8 mouse cellular contexts compared by ENCODE assay signal in genomic region chr8:120497503-120497946, GRCm38 (mm10).
DNase-seq lines count a peak whose midpoint lies in the region; ATAC-seq and TF ChIP-seq lines count a peak whose summit lies in the region.

No protein-coding gene starts in this region.

- H3K4me3 ChIP-seq in lung, embryonic 15.5 days: no peak overlapping the region
- no peak overlapping the region for H3K4me3 ChIP-seq in lung, postnatal 0 days (ENCODE audit: low read depth, low read length)
- no peak overlapping the region for H3K4me3 ChIP-seq in forebrain, embryonic 16.5 days (replicated peaks; ENCODE audit: low read length)
- no peak overlapping the region for H3K4me3 ChIP-seq in midbrain, embryonic 11.5 days (ENCODE audit: low read depth, low read length)

- peak overlapping the region; percentile 11; the same call in 1 of the 2 replicates for H3K4me2 ChIP-seq in lung, embryonic 15.5 days
- H3K4me2 ChIP-seq in lung, postnatal 0 days (replicated peaks; ENCODE audit: low read depth, low read length): no peak overlapping the region
- H3K4me2 ChIP-seq in forebrain, embryonic 16.5 days (ENCODE audit: low read length): peak overlapping the region; percentile 40
- peak overlapping the region; percentile 42 for H3K4me2 ChIP-seq in midbrain, embryonic 11.5 days

- no peak overlapping the region for H3K9ac ChIP-seq in lung, embryonic 15.5 days
- H3K9ac ChIP-seq in lung, postnatal 0 days (replicated peaks; ENCODE audit: low read depth): no peak overlapping the region
- H3K9ac ChIP-seq in forebrain, embryonic 16.5 days (replicated peaks; ENCODE audit: low read depth, low read length): peak overlapping the region; percentile 36
- peak overlapping the region; percentile 17 for H3K9ac ChIP-seq in midbrain, embryonic 11.5 days (ENCODE audit: low read length)

- no peaks in the 10 kb centered on the region for H3K27me3 ChIP-seq in lung, embryonic 15.5 days
- H3K27me3 ChIP-seq in lung, postnatal 0 days (replicated peaks; ENCODE audit: insufficient read depth, low read length): no peaks in the 10 kb centered on the region
- no peaks in the 10 kb centered on the region for H3K27me3 ChIP-seq in forebrain, embryonic 16.5 days (replicated peaks; ENCODE audit: control insufficient read depth, insufficient read depth, low read length)
- peaks cover 31% of the 10 kb centered on the region; the same call in 1 of the 2 replicates for H3K27me3 ChIP-seq in midbrain, embryonic 11.5 days (ENCODE audit: control insufficient read depth, insufficient read depth, low read length)

- peak overlapping the region; percentile 7; the same call in 1 of the 2 replicates for H3K27ac ChIP-seq in lung, embryonic 15.5 days
- no peak overlapping the region for H3K27ac ChIP-seq in lung, postnatal 0 days (ENCODE audit: low read length)
- H3K27ac ChIP-seq in forebrain, embryonic 16.5 days (ENCODE audit: low read length): peak overlapping the region; percentile 30; the same call in 1 of the 2 replicates
- H3K27ac ChIP-seq in midbrain, embryonic 11.5 days (ENCODE audit: low read depth, low read length): peak overlapping the region; percentile 71

- no peak for DNase-seq in lung, postnatal 0 days (ENCODE audit: low spot score)
- DNase-seq in midbrain, embryonic 11.5 days (ENCODE audit: low spot score, missing footprints): peak; percentile 94
- DNase-seq in thymus, postnatal 25 days: peak; percentile 88
- DNase-seq in left cerebral cortex, postnatal 14 days (ENCODE audit: low spot score in 2 of 2): no peak
- no peak for DNase-seq in adrenal gland, postnatal 14 days
- DNase-seq in kidney, adult 8-10 months: no peak

- intact Hi-C loops in left cerebral cortex, postnatal 14 days (cut with DNase I): no loop called here

- no peak for TF ChIP-seq CTCF in lung, postnatal 0 days (IDR thresholded peaks at IDR 0.05)

- H3K36me3 ChIP-seq in lung, embryonic 15.5 days: no peaks in the 10 kb centered on the region
- no peaks in the 10 kb centered on the region for H3K36me3 ChIP-seq in lung, postnatal 0 days (ENCODE audit: insufficient read depth, low read length)
- H3K36me3 ChIP-seq in forebrain, embryonic 16.5 days (ENCODE audit: control insufficient read depth, insufficient read depth): no peaks in the 10 kb centered on the region
- no peaks in the 10 kb centered on the region for H3K36me3 ChIP-seq in midbrain, embryonic 11.5 days (ENCODE audit: control insufficient read depth, insufficient read depth, low read length)

- H3K9me3 ChIP-seq in lung, embryonic 15.5 days: no peaks in the 10 kb centered on the region
- H3K9me3 ChIP-seq in lung, postnatal 0 days (ENCODE audit: low read length): no peaks in the 10 kb centered on the region
- H3K9me3 ChIP-seq in forebrain, embryonic 16.5 days (ENCODE audit: control insufficient read depth, low read length): no peaks in the 10 kb centered on the region
- H3K9me3 ChIP-seq in midbrain, embryonic 11.5 days (ENCODE audit: control insufficient read depth, low read length): no peaks in the 10 kb centered on the region

- peaks cover 84% of the 10 kb centered on the region for H3K4me1 ChIP-seq in lung, embryonic 15.5 days
- H3K4me1 ChIP-seq in lung, postnatal 0 days (ENCODE audit: insufficient read depth, low read depth, low read length): peaks cover 41% of the 10 kb centered on the region
- H3K4me1 ChIP-seq in forebrain, embryonic 16.5 days (replicated peaks; ENCODE audit: control insufficient read depth, insufficient read depth, low read length): peaks cover 86% of the 10 kb centered on the region
- peaks cover 84% of the 10 kb centered on the region for H3K4me1 ChIP-seq in midbrain, embryonic 11.5 days (ENCODE audit: control insufficient read depth, insufficient read depth, low read length)

- TF ChIP-seq EP300 in lung, postnatal 0 days (IDR thresholded peaks at IDR 0.05): no peak

- 38% methylated on average over 11 of the region's 11 CpGs for WGBS in lung, embryonic 15.5 days
- WGBS in lung, postnatal 0 days: 51% methylated on average over 11 of the region's 11 CpGs
- WGBS in forebrain, embryonic 16.5 days: 6% methylated on average over 11 of the region's 11 CpGs
- 8% methylated on average over 11 of the region's 11 CpGs for WGBS in midbrain, embryonic 11.5 days

- no peak for ATAC-seq in lung, embryonic 15.5 days (ENCODE audit: borderline replicate concordance, extremely low read depth, low FRiP score, low TSS enrichment)
- ATAC-seq in lung, postnatal 0 days: no peak
- ATAC-seq in forebrain, embryonic 16.5 days: peak; percentile 12; the same call in 1 of the 2 replicates
- peak; percentile 70 for ATAC-seq in midbrain, embryonic 11.5 days (ENCODE audit: low FRiP score)

Comparison
In these comparisons a context has a peak if more than half of its experiments do, and no peak if none do; other contexts are left out.
1. ATAC-seq: peak in forebrain, embryonic 16.5 days (single experiment) and midbrain, embryonic 11.5 days (single experiment); none in lung, embryonic 15.5 days (single experiment) and lung, postnatal 0 days (single experiment).
2. H3K9ac ChIP-seq: peak in forebrain, embryonic 16.5 days (single experiment) and midbrain, embryonic 11.5 days (single experiment); none in lung, embryonic 15.5 days (single experiment) and lung, postnatal 0 days (single experiment).
3. DNase-seq: peak in midbrain, embryonic 11.5 days (single experiment) and thymus, postnatal 25 days (single experiment); none in lung, postnatal 0 days (single experiment), left cerebral cortex, postnatal 14 days (0 of 2), adrenal gland, postnatal 14 days (single experiment) and kidney, adult 8-10 months (0 of 2).